8 mouse cellular contexts compared by ENCODE assay signal in the genomic region with DNA sequence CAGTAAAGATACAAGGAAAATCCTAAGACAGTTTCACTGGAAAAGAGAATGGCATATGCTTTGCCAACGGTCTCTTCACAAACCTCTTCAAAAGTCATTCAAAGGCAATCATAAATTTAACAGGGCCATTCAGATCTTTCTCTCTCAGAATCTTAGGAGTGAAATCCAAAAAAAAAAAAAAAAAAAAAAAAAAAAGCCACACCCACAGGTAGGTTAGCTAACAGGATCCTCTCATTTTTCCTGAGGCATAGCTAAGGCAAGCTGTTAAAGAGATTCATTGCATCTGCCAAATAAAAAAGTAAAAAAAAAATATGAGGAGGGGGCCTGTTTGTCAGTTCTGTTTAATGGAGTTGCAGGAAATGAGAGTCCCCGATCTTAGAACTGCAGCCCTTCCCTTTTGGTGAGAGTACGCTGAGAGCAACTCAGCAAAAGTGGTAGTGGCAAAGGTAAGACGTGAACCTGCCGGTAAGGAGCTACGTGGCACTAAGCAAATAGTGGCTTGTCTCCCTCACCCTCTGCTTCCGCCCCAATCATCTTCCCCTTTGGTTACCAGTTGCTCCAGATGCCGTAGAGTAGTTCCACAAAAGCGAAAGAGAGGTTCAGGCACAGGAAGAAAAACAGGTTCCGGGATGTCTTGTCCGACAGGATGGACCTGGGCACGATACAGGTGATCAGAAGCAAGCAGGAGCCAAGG. TPM values are rescaled to one million over a fixed set of nuclear protein-coding genes. Genes with fewer than 3 reads are reported as not detected.
DNase-seq lines count a peak whose midpoint lies in the region; ATAC-seq lines count a peak whose summit lies in the region.

No protein-coding gene starts in this region.

- peak overlapping the region; percentile 83 for H3K4me2 ChIP-seq in forebrain, embryonic 15.5 days (replicated peaks)
- peak overlapping the region; percentile 91 for H3K4me2 ChIP-seq in stomach, embryonic 15.5 days

- H3K36me3 ChIP-seq in forebrain, embryonic 15.5 days: 0 out of 2 replicates have a peak, but pooled peaks cover 12% of the 10 kb centered on the region
- peaks cover 41% of the 10 kb centered on the region for H3K36me3 ChIP-seq in megakaryocyte, embryonic 14.5 days (replicated peaks; ENCODE audit: low read length)
- no peaks in the 10 kb centered on the region for H3K36me3 ChIP-seq in stomach, embryonic 15.5 days

- H3K27ac ChIP-seq in forebrain, embryonic 15.5 days (replicated peaks): peak overlapping the region; percentile 91
- H3K27ac ChIP-seq in stomach, embryonic 15.5 days: peak overlapping the region; percentile 94

- H3K9me3 ChIP-seq in forebrain, embryonic 15.5 days: no peaks in the 10 kb centered on the region
- H3K9me3 ChIP-seq in megakaryocyte, embryonic 14.5 days: no peaks in the 10 kb centered on the region
- H3K9me3 ChIP-seq in stomach, embryonic 15.5 days: no peaks in the 10 kb centered on the region

- peak; percentile 27 for DNase-seq in layer of hippocampus, adult 9-11 months
- DNase-seq in layer of hippocampus, adult 18-20 months (ENCODE audit: low spot score in 2 of 2): no peak
- DNase-seq in T-cell, adult 2 months (ENCODE audit: low spot score): peak; percentile 76
- peak; percentile 30 for DNase-seq in kidney, postnatal 14 days
- DNase-seq in right cerebral cortex, postnatal 10 days (ENCODE audit: low spot score in 2 of 2): no peak

- peak overlapping the region; percentile 85 for H3K9ac ChIP-seq in forebrain, embryonic 15.5 days (replicated peaks)
- peak overlapping the region; percentile 83 for H3K9ac ChIP-seq in stomach, embryonic 15.5 days

- peak overlapping the region; percentile 97 for H3K4me3 ChIP-seq in forebrain, embryonic 15.5 days
- peak overlapping the region; percentile 94 for H3K4me3 ChIP-seq in megakaryocyte, embryonic 14.5 days (replicated peaks)
- H3K4me3 ChIP-seq in stomach, embryonic 15.5 days (replicated peaks): peak overlapping the region; percentile 95

- H3K4me1 ChIP-seq in forebrain, embryonic 15.5 days: peaks cover 40% of the 10 kb centered on the region
- peaks cover 55% of the 10 kb centered on the region for H3K4me1 ChIP-seq in megakaryocyte, embryonic 14.5 days
- peaks cover 7% of the 10 kb centered on the region; the same call in 1 of the 2 replicates for H3K4me1 ChIP-seq in stomach, embryonic 15.5 days

- 7% methylated on average over 12 of the region's 12 CpGs for WGBS in forebrain, embryonic 15.5 days
- 6% methylated on average over 12 of the region's 12 CpGs for WGBS in stomach, embryonic 15.5 days

- no peak; the same call in 1 of the 2 replicates for ATAC-seq in forebrain, embryonic 15.5 days (replicated peaks)
- peak; percentile 3; the same call in 1 of the 2 replicates for ATAC-seq in stomach, embryonic 15.5 days (ENCODE audit: insufficient read depth, low FRiP score, low read depth)

- H3K27me3 ChIP-seq in forebrain, embryonic 15.5 days: no peaks in the 10 kb centered on the region
- no peaks in the 10 kb centered on the region for H3K27me3 ChIP-seq in megakaryocyte, embryonic 14.5 days (replicated peaks)
- H3K27me3 ChIP-seq in stomach, embryonic 15.5 days (replicated peaks): no peaks in the 10 kb centered on the region

RNA-seq across cellular contexts. Expression of gene Slc30a7, which starts 0.8 kb away (rescaled TPM):
- total RNA-seq in layer of hippocampus, adult 18-20 months (2021): 10 to 100 TPM; 23.1 to 26.8 TPM
- polyA plus RNA-seq in forebrain, embryonic 15.5 days (2015; fragmentation: Nextera tagmentation; extraction: Ambion mirVana): 16.6 and 20.7 TPM in 2 replicates
- 1.1 and 1.3 TPM in 2 replicates for polyA plus RNA-seq in megakaryocyte, embryonic 14.5 days (2012; ENCODE audit: insufficient read depth, low replicate concordance)
- polyA plus RNA-seq in stomach, embryonic 15.5 days (2015; fragmentation: Nextera tagmentation; extraction: Ambion mirVana): 38.1 and 42.5 TPM in 2 replicates

RNA-seq across cellular contexts. Expression of gene Extl2, which starts 0.8 kb away (rescaled TPM):
- 10 to 100 TPM; 66.3 to 67.0 TPM for total RNA-seq in layer of hippocampus, adult 18-20 months (2021)
- 23.4 and 24.6 TPM in 2 replicates for polyA plus RNA-seq in forebrain, embryonic 15.5 days (2015; fragmentation: Nextera tagmentation; extraction: Ambion mirVana)
- 3.2 and 12.2 TPM in 2 replicates for polyA plus RNA-seq in megakaryocyte, embryonic 14.5 days (2012; ENCODE audit: insufficient read depth, low replicate concordance)
- polyA plus RNA-seq in stomach, embryonic 15.5 days (2015; fragmentation: Nextera tagmentation; extraction: Ambion mirVana): 20.1 and 20.7 TPM in 2 replicates

Comparison
In these comparisons a context has a peak if more than half of its experiments do, and no peak if none do; other contexts are left out.
1. DNase-seq: peak in layer of hippocampus, adult 9-11 months (single experiment), T-cell, adult 2 months (single experiment) and kidney, postnatal 14 days (single experiment); none in layer of hippocampus, adult 18-20 months (0 of 2) and right cerebral cortex, postnatal 10 days (0 of 2).
2. Peak in every context shown above with its lines, with median percentiles within 50 percentile points of each other: H3K4me3 ChIP-seq.